Mouse (Mus musculus) C2C12 (cell line): ENCODE measurements at regions not wholly inside any gene's neighbourhood (a gene's known extent, or its start where the extent isn't known, plus 50 kb on each side); places are given as distances from the start of the nearest gene placed in this dataset.
"Not testable (repeated sequence)": the region's sequence is repeated elsewhere in the genome, so short reads cannot be mapped to it uniquely, and the experiment has no call there.

Experiments
- H3K27me3 ChIP-seq: one replicate; pipeline ENCODE4 v1.6.1; 2011; ENCODE audit not compliant: control insufficient read depth, insufficient read depth, insufficient read length
- H3K36me3 ChIP-seq: one replicate; pipeline ENCODE4 v1.6.1; 2011; ENCODE audit not compliant: control insufficient read depth, insufficient read depth
- H3K4me3 ChIP-seq: one replicate; pipeline ENCODE4 v1.5.1; 2011; ENCODE audit warnings: mild to moderate bottlenecking, control low read depth; ENCODE audit not compliant: poor library complexity, insufficient read depth, severe bottlenecking
- H3K79me2 ChIP-seq: one replicate; pipeline ENCODE4 v1.6.1; 2011; ENCODE audit not compliant: control insufficient read depth, insufficient read depth
- H3K79me3 ChIP-seq: one replicate; pipeline ENCODE4 v1.6.1; 2011; ENCODE audit warnings: low read depth, control low read depth
- H3ac ChIP-seq: one replicate; pipeline ENCODE3; 2011; ENCODE audit warnings: low read depth; ENCODE audit not compliant: control insufficient read depth, insufficient read length
- CEBPB ChIP-seq: IDR thresholded peaks from one replicate; pipeline ENCODE4 v1.6.1; 2011; ENCODE audit warnings: low read depth, mild to moderate bottlenecking, control low read depth, moderate library complexity
- CTCF ChIP-seq: IDR thresholded peaks from one replicate; pipeline ENCODE4 v1.5.1; 2011; ENCODE audit not compliant: control insufficient read depth, insufficient read depth, insufficient read length
- FOSL1 ChIP-seq: IDR thresholded peaks from one replicate; pipeline ENCODE4 v1.8.0; 2011; ENCODE audit warnings: mild to moderate bottlenecking, low read length; ENCODE audit not compliant: poor library complexity, insufficient read depth, severe bottlenecking
- MAX ChIP-seq: IDR thresholded peaks from one replicate; pipeline ENCODE4 v1.6.1; 2011; ENCODE audit warnings: mild to moderate bottlenecking, control low read depth
- MYOD1 ChIP-seq: IDR thresholded peaks from one replicate; pipeline ENCODE4 v1.6.1; 2011; ENCODE audit warnings: low read depth; ENCODE audit not compliant: control insufficient read depth, insufficient read length
- MYOG ChIP-seq: IDR thresholded peaks from one replicate; pipeline ENCODE4 v1.6.1; 2011; ENCODE audit not compliant: control insufficient read depth, insufficient read length; ENCODE audit errors: extremely low read depth
- USF1 ChIP-seq: IDR thresholded peaks from one replicate; pipeline ENCODE4 v1.6.1; 2011; ENCODE audit warnings: low read depth, mild to moderate bottlenecking, control low read depth, moderate library complexity

DNA sequence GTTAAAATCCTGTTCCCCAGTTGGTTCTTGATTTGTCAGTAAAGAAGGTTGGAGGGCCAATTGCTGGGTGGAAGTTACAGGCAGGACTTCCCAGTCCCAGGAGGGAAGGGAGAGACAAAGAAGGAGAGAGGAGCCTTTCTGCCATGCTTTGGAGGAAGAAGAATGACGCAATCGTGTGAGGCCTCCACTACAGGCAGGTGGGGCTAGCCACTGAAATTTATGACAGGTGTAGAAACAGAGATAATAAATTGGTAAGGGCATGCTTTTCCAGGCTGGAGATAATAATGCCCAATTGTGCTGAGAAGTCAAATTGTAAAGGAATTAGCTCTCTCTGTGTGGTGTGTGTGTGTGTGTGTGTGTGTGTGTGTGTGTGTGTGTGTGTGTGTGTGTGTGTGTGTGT lies 135.0 kb upstream of the Zfp637 start:
- Histone ChIP-seq H3K4me3 (no peak overlapping the region), H3K27me3 (peaks cover 16% of the 10 kb centered on the region), H3K79me3 (no peaks in the 10 kb centered on the region), H3K79me2 (no peaks in the 10 kb centered on the region), H3ac (no peak overlapping the region), H3K36me3 (no peaks in the 10 kb centered on the region)
- no peak for TF ChIP-seq MYOG
- TF ChIP-seq MYOD1: no peak
- no peak for TF ChIP-seq CEBPB
- TF ChIP-seq MAX: no peak

DNA sequence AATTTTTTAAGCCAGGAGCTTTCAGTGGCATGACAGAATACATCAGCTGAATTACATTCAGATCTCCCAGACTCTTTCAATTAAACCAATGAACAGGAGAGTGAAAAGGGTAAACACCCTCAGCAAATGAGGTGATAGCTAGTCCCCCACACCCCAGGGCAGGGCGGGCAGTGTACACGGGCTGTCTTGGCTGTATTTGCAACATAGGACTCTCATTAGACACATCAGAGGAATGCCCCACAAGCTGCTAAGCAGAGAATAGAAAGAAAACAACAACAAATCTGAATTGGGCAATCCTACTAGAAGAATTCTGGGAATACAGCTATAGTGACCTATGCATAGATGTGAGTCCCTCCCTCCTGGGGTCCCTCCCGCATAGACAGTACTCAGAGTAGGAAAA lies 131.8 kb upstream of the Zfp637 start:
- no peaks in the 10 kb centered on the region for H3K79me3 ChIP-seq
- H3K27me3 ChIP-seq: peaks cover 7% of the 10 kb centered on the region
- no peaks in the 10 kb centered on the region for H3K79me2 ChIP-seq
- H3K36me3 ChIP-seq: no peaks in the 10 kb centered on the region
- H3ac ChIP-seq: no peak overlapping the region
- no peak for TF ChIP-seq MYOG
- no peak for TF ChIP-seq USF1
- no peak for TF ChIP-seq CTCF
- no peak for TF ChIP-seq MAX
- TF ChIP-seq FOSL1: no peak
- no peak for TF ChIP-seq CEBPB
- no peak for TF ChIP-seq MYOD1
- no peak overlapping the region for H3K4me3 ChIP-seq

DNA sequence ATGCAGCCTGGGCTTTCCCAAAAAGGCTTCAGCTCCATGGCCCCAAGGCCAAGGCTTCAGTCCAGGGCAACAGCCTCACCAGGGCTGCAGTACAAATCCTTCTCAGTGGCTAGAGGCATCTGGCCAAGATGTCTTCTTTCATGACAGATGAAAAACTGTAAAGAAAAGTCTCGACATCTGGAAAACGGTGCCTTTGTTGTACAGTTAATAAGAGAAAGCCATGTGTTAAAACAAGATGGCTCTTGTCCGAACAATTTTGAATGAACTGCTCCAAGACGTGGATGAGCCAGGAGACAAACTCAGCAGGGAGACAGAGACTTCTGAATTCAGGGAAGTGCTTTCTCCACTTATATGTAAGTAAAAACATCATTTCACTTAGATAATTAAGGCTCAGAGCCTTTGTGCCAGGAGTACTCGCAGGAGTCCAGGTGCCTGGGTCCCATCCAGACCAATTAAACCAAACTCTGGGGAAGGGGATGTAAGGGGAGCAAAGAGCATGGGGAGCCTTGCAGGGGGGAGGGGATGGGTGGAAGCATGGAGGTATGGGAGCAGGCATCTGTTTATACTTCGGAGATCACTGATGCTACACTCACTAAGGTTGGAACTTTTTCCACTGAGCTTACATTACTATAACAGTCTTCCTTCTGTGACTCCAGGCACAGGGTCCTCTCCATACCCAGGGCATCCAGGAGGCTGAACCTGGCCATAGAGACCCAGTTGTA lies 125.8 kb upstream of the Zfp637 start:
- no peak for TF ChIP-seq MYOD1
- no peak for TF ChIP-seq CTCF
- no peak for TF ChIP-seq MAX
- no peak for TF ChIP-seq MYOG
- TF ChIP-seq USF1: no peak
- TF ChIP-seq CEBPB: no peak
- no peak for TF ChIP-seq FOSL1
- Histone ChIP-seq H3K79me3 (no peaks in the 10 kb centered on the region), H3K27me3 (no peaks in the 10 kb centered on the region), H3K79me2 (no peaks in the 10 kb centered on the region), H3K4me3 (no peak overlapping the region), H3K36me3 (no peaks in the 10 kb centered on the region), H3ac (no peak overlapping the region)

DNA sequence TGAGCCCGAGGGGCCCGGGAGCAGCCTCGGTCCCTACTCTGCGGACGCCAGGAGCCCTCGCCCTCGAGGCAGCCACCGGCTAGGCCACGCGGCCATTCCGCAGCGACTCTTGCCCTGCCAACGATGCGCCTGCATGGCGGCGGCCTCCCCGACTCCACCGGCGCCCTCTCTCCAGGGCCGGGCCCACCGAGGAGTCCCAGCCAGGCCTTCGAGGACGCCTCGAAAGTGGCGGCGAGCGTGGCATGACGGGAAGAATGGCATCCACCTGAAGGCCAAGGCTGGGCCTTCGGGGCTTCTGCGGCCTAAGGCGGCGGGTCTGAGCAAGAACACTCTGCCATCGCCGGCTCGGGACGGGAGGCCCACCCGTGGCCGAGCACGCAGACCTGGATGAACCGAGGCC lies 124.6 kb upstream of the Zfp637 start:
- H3K4me3 ChIP-seq, H3K27me3 ChIP-seq, H3K79me3 ChIP-seq, H3K79me2 ChIP-seq, H3ac ChIP-seq, H3K36me3 ChIP-seq: not testable (repeated sequence)

DNA sequence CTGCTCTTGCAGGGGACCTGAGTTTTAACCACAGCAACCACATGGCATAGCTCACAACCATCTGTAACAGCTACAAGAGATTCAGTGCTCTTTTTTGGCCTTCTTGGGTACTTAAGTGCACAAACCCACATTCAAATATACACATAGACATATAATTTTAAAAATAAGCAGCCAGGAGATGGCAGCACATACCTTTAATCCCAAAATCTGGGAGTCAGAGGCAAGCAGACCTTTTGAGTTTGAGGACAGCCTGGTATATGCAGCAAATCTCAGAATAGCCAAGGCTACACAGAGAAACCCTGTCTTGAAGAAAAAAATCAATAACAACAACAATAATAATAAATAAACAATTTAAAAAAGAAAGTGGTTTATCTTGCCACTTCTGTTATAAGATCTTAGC lies 88.6 kb upstream of the Zfp637 start:
- not testable (repeated sequence) for H3K79me3 ChIP-seq, H3K79me2 ChIP-seq, H3K27me3 ChIP-seq, H3K4me3 ChIP-seq, H3K36me3 ChIP-seq, H3ac ChIP-seq

DNA sequence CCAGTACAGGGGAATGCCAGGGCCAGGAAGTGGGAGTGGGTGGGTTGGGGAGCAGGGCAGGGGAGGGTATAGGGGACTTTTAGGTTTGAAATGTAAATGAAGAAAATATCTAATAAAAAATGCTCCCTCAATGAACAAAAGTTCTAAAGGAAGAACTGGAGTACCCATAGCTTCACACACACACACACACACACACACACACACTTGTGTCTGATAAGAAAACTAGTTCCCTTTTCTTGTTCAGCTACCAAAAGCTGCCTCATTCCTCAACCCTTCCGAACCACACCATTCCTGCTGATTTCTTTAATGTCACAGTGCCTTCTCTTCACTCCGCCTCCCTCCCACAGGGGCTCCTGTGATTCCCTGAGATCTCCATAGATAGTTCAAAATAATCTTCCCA lies 85.3 kb upstream of the Zfp637 start:
- H3K79me2 ChIP-seq, H3ac ChIP-seq, H3K36me3 ChIP-seq, H3K79me3 ChIP-seq, H3K4me3 ChIP-seq, H3K27me3 ChIP-seq: not testable (repeated sequence)

DNA sequence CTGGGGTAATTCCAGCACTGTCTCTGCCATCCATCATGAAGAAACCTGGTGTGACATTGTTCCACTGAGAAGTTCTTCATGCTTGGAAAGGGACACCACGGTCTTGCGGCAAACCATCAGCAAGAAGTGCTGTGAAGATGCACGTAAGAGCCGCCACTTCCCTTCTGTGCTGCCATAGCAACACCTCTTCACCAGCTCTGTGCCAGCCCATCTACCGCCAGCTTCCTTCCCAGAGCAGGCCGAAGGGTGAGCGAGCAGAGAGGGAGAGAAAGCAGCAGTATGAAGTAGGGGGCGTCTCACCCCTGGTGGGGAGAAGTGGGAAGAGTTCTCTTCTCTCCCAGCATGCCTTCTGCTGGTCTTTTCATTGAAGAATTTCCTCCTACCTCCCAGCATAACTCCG lies 84.8 kb upstream of the Zfp637 start:
- Histone ChIP-seq H3K79me3 (no peaks in the 10 kb centered on the region), H3ac (no peak overlapping the region), H3K36me3 (no peaks in the 10 kb centered on the region), H3K27me3 (no peaks in the 10 kb centered on the region), H3K79me2 (no peaks in the 10 kb centered on the region), H3K4me3 (no peak overlapping the region)
- no peak for TF ChIP-seq FOSL1
- no peak for TF ChIP-seq MYOG
- TF ChIP-seq USF1: no peak
- TF ChIP-seq CTCF: no peak
- TF ChIP-seq MYOD1: no peak
- TF ChIP-seq MAX: no peak
- no peak for TF ChIP-seq CEBPB

DNA sequence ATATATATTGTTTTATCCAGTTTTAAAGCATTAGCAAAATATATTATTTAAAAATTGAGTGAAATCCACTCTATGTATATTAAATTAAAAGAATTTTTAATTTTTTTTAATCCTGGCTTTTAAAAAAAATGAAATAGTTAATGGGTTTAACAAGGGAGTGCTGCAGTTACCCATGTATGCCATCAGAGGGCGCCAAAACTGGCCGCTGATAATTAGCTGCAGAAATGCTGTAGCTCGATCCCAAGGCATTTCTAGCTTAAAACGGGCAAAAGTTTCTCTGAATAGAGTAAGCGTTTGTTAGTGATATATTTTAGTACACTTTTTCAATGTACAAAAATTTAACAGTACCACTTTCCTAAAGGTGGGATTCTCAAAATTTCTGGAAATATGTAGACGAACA lies 82.5 kb upstream of the Zfp637 start:
- H3K27me3 ChIP-seq, H3K79me2 ChIP-seq, H3K4me3 ChIP-seq, H3K36me3 ChIP-seq, H3ac ChIP-seq, H3K79me3 ChIP-seq: not testable (repeated sequence)
